Mouse (Mus musculus) hindbrain, postnatal 0 days (tissue): ENCODE data around the gene Hist1h2an. TPM values are rescaled to one million over a fixed set of nuclear protein-coding genes. Genes with fewer than 3 reads are reported as not detected.
"Not testable (repeated sequence)": the region's sequence is repeated elsewhere in the genome, so short reads cannot be mapped to it uniquely, and the experiment has no call there.

Source experiments
- ATAC-seq: fragments of 200-750 bp; cut with Nextera tagmentation; 2 replicates; pipeline ENCODE4 v1.8.0; 2017; ENCODE audit warnings: mild to moderate bottlenecking, moderate TSS enrichment, moderate library complexity
- DNase-seq: peaks from one replicate; pipeline ENCODE4 v3.0.0-alpha.2; 2015; ENCODE audit warnings: low spot score
- H3K27ac ChIP-seq: fragments of 300-500 bp; sonication (generic); 2 replicates; pipeline ENCODE4 v1.5.1; 2014; ENCODE audit warnings: mild to moderate bottlenecking
- H3K27me3 ChIP-seq: fragments of 300-500 bp; sonication (generic); 2 replicates; pipeline ENCODE4 v1.6.1; 2014; ENCODE audit warnings: low read length, mixed read lengths; ENCODE audit not compliant: insufficient read depth
- H3K36me3 ChIP-seq: fragments of 300-500 bp; sonication (generic); 2 replicates; pipeline ENCODE4 v1.6.1; 2014; ENCODE audit warnings: low read length, mixed read lengths; ENCODE audit not compliant: insufficient read depth
- H3K4me1 ChIP-seq: fragments of 300-500 bp; sonication (generic); 2 replicates; pipeline ENCODE4 v1.6.1; 2014; ENCODE audit warnings: antibody characterized with exemption, low read length, mixed read lengths; ENCODE audit not compliant: insufficient read depth
- H3K4me2 ChIP-seq: fragments of 300-500 bp; sonication (generic); 2 replicates; pipeline ENCODE4 v1.6.1; 2014; ENCODE audit warnings: low read depth, mild to moderate bottlenecking, low read length, moderate library complexity, mixed read lengths
- H3K4me3 ChIP-seq: fragments of 300-500 bp; sonication (generic); 2 replicates; pipeline ENCODE4 v1.5.1; 2014; ENCODE audit warnings: low read length
- H3K9ac ChIP-seq: fragments of 300-500 bp; sonication (generic); replicated peaks from 2 replicates; pipeline ENCODE4 v1.6.1; 2014; ENCODE audit warnings: mild to moderate bottlenecking, low read length, moderate library complexity, mixed read lengths
- H3K9me3 ChIP-seq: fragments of 300-500 bp; sonication (generic); 2 replicates; pipeline ENCODE4 v1.6.1; 2016; ENCODE audit warnings: low read length, mixed read lengths
- CTCF ChIP-seq: IDR thresholded peaks from 2 replicates; pipeline ENCODE4 v1.5.1; 2016; ENCODE audit warnings: antibody characterized with exemption, control low read depth, low read depth
- WGBS: fragments of 180-500 bp; shearing (Covaris S2); extraction: QIAGEN DNeasy Blood & Tissue Kit; methylation state at CpG from one replicate; pipeline ENCODE4 v1.1.7; 2014; 5-methylcytosine and 5-hydroxymethylcytosine counted together
- polyA plus RNA-seq: library from polyadenylated mRNA; unstranded; fragments of >200 nt; fragmentation: Nextera tagmentation; extraction: Ambion mirVana; gene quantifications from 2 replicates; pipeline ENCODE4 v1.2.1, GENCODE M21; 2015
- total RNA-seq: library from RNA; depleted of rRNA; stranded (reverse); fragments of >200 nt; gene quantifications from 2 replicates; pipeline ENCODE4 v1.2.3, GENCODE M21; 2014

Gene Hist1h2an
- total and polyA plus RNA-seq, 2 experiments from 2014 or later: 5.4 to 641 TPM

- peak within 1 kb of the TSS; percentile 90 for H3K27ac ChIP-seq
- ATAC-seq: peak; percentile 96
- H3K27me3 ChIP-seq, H3K9me3 ChIP-seq, H3K36me3 ChIP-seq, H3K4me1 ChIP-seq: not testable (repeated sequence)
- peak within 1 kb of the TSS; percentile 44 for H3K4me3 ChIP-seq
- DNase-seq: peak; percentile 94
- peak within 1 kb of the TSS; percentile 64 for H3K4me2 ChIP-seq
- WGBS: under 1% methylated on average over 44 of the region's 50 CpGs
- peak within 1 kb of the TSS; percentile 46; the same call in 1 of the 2 replicates for H3K9ac ChIP-seq
- TF ChIP-seq CTCF: peak; percentile 44
Measured at GRCm38 (mm10) chr13:21753524-21754285, 33.3 kb downstream of the Hist1h2an start, which contains the start of the genes Hist1h2ak and Hist1h2bn. TSS of gene Hist1h2ak (minus strand) at chr13:21753827. TSS of gene Hist1h2bn (plus strand) at chr13:21754123.

- Histone ChIP-seq H3K9ac (peak overlapping the region; percentile 46; the same call in 1 of the 2 replicates), H3K27me3 (no peaks in the 10 kb centered on the region), H3K4me3 (peak overlapping the region; percentile 44), H3K4me1 (peaks cover 9% of the 10 kb centered on the region; the same call in 1 of the 2 replicates), H3K4me2 (peak overlapping the region; percentile 64), H3K27ac (peak overlapping the region; percentile 90), H3K9me3 (no peaks in the 10 kb centered on the region), H3K36me3 (no peaks in the 10 kb centered on the region)
- DNase-seq (no peak), ATAC-seq (no peak)
- TF ChIP-seq CTCF: no peak
- 4% methylated on average over 10 of the region's 10 CpGs for whole genome bisulfite sequencing
Measured at GRCm38 (mm10) chr13:21753051-21753523, 33.9 kb downstream of the Hist1h2an start.

- no peaks in the 10 kb centered on the region for H3K9me3 ChIP-seq
- no peaks in the 10 kb centered on the region for H3K27me3 ChIP-seq
- 49% methylated on average over 3 of the region's 3 CpGs for WGBS
- H3K4me1 ChIP-seq: peaks cover 9% of the 10 kb centered on the region; the same call in 1 of the 2 replicates
- no peak overlapping the region for H3K4me3 ChIP-seq
- TF ChIP-seq CTCF: no peak
- no peak overlapping the region for H3K9ac ChIP-seq
- H3K36me3 ChIP-seq: no peaks in the 10 kb centered on the region
- peak overlapping the region; percentile 64; the same call in 1 of the 2 replicates for H3K4me2 ChIP-seq
- ATAC-seq (no peak), DNase-seq (no peak)
- no peak overlapping the region for H3K27ac ChIP-seq
Measured at GRCm38 (mm10) chr13:21752356-21752755, 34.7 kb downstream of the Hist1h2an start.

- WGBS: 82% methylated on average over 3 of the region's 3 CpGs
- Histone ChIP-seq H3K36me3 (no peaks in the 10 kb centered on the region), H3K27ac (no peak overlapping the region), H3K4me1 (peaks cover 9% of the 10 kb centered on the region; the same call in 1 of the 2 replicates), H3K9ac (no peak overlapping the region), H3K27me3 (no peaks in the 10 kb centered on the region), H3K4me2 (no peak overlapping the region), H3K4me3 (no peak overlapping the region), H3K9me3 (no peaks in the 10 kb centered on the region)
- ATAC-seq (no peak), DNase-seq (no peak)
- TF ChIP-seq CTCF: no peak
Measured at GRCm38 (mm10) chr13:21751827-21752226, 35.2 kb downstream of the Hist1h2an start.

- ATAC-seq: no peak
Measured at GRCm38 (mm10) chr13:21751417-21751816, 35.6 kb downstream of the Hist1h2an start.

GRCm38 (mm10) chr13:21750159-21751017 lies 36.6 kb downstream of the Hist1h2an start, which contains the start of gene Hist1h4k:
TSS of gene Hist1h4k (minus strand) at chr13:21750505.
- DNase-seq (peak; percentile 95), ATAC-seq (peak; percentile 87)
- H3K9ac ChIP-seq: peak within 1 kb of the TSS; percentile 56
- H3K4me2 ChIP-seq: peak within 1 kb of the TSS; percentile 64
- peak within 1 kb of the TSS; percentile 46 for H3K4me3 ChIP-seq
- not testable (repeated sequence) for H3K4me1 ChIP-seq, H3K27me3 ChIP-seq, H3K36me3 ChIP-seq, H3K9me3 ChIP-seq
- H3K27ac ChIP-seq: peak within 1 kb of the TSS; percentile 71; the same call in 1 of the 2 replicates
- WGBS: 0% methylated on average over 43 of the region's 56 CpGs

More at GRCm38 (mm10) chr13:21751417-21751816, 35.6 kb downstream of the Hist1h2an start:
- Histone ChIP-seq H3K36me3 (no peaks in the 10 kb centered on the region), H3K9me3 (no peaks in the 10 kb centered on the region), H3K4me3 (no peak overlapping the region), H3K27me3 (no peaks in the 10 kb centered on the region), H3K4me2 (no peak overlapping the region), H3K4me1 (peaks cover 9% of the 10 kb centered on the region; the same call in 1 of the 2 replicates), H3K9ac (no peak overlapping the region), H3K27ac (no peak overlapping the region)
- DNase-seq: no peak
- TF ChIP-seq CTCF: no peak
